Mouse (Mus musculus) lung, adult 2 months (tissue): ENCODE data around the gene Gsg1.

Experiments used
- CTCF ChIP-seq: fragments of 200-500 bp; IDR thresholded peaks from 2 replicates; pipeline ENCODE4 v1.5.1; 2011; ENCODE audit warnings: mild to moderate bottlenecking, low read length, control low read depth; ENCODE audit not compliant: insufficient read depth
- POLR2A ChIP-seq: fragments of 200-500 bp; IDR thresholded peaks from 2 replicates; pipeline ENCODE4 v1.6.1; 2011; ENCODE audit warnings: low read depth, mild to moderate bottlenecking, control low read depth, low read length, borderline replicate concordance; ENCODE audit errors: extremely low read depth

GRCm38 (mm10) chr6:135264136-135264535 lies 10.0 kb upstream of the Gsg1 start:
- TF ChIP-seq CTCF (no peak), POLR2A (no peak)
